Mouse (Mus musculus): ENCODE data around the gene Dnah7b. TPM values are rescaled to one million over a fixed set of nuclear protein-coding genes. Genes with fewer than 3 reads are reported as not detected.
"Not testable (repeated sequence)": the region's sequence is repeated elsewhere in the genome, so short reads cannot be mapped to it uniquely, and the experiment has no call there.

Gene Dnah7b
- total RNA-seq, 4 experiments from 2014 or later: 0.10 to 0.44 (median 0.15) TPM

- DNase-seq (ENCODE audit: low spot score in 2 of 2): not testable (repeated sequence)
Observed at GRCm38 (mm10) chr1:46278911-46279565, 212.9 kb downstream of the Dnah7b start.

DNA sequence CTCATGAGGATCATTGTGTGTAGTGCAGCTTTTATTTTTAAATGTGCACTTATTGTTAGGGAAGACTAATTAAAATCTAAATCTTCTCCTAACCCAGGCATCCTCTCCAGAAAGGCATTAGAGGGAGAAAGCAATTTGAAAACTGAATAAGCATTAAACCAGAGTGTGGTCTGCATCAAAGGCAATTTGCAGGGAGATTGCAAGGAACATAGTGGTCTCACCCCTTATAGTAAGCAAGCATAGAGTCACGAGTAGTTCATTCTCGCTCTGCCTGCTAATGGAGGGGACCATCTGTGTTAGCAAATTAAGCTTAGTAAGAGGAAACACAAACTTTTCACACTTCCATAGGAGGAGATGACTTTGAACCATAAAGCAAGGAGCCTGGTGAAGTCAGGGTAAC lies 228.3 kb downstream of the Dnah7b start:
- DNase-seq (ENCODE audit: low spot score in 2 of 2): not testable (repeated sequence)

DNA sequence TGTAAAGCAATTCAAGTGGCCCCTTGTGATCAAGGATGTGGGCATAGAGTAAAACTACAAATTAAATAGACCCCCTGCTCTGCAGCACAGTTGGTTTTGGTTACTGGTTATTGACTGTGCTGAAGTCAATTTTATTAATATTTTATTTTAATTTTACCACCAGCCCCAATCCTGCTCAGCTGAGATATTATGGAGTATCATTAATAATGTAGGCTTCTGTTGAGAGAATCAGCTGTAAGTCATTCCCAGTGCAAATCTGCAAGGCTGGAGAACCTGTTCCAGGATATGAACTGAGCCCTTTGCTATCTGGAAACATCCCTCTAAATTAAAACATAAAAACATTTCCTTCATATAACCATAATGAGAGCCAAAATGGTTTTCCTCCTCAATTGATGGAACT lies 259.8 kb downstream of the Dnah7b start:
- not testable (repeated sequence) for DNase-seq (ENCODE audit: low spot score in 2 of 2)

DNA sequence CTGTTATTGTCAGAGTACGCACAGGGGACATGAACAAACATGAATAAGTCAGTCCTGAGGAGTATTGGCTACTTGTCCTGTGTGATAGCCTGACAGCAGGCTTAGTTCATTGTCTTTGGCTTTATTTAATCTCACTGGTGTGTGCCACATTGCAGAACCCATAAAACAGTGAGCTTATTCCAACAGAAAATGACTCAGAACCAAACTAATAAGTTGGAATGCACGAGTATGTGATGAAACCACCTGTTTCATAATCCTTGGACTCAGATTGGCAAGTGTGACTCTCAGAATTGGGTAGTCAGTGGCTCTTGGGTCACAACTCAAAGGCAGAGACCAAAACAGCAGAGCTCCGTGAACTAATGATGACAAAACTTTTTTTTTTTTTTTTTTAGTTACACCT lies 279.2 kb downstream of the Dnah7b start:
- DNase-seq (ENCODE audit: low spot score in 2 of 2): not testable (repeated sequence)

- DNase-seq (ENCODE audit: low spot score in 2 of 2): not testable (repeated sequence)
Observed at GRCm38 (mm10) chr1:46380641-46381040, 314.5 kb downstream of the Dnah7b start.

- not testable (repeated sequence) for DNase-seq (ENCODE audit: low spot score in 2 of 2)
Observed at GRCm38 (mm10) chr1:46394681-46395297, 328.7 kb downstream of the Dnah7b start.

DNA sequence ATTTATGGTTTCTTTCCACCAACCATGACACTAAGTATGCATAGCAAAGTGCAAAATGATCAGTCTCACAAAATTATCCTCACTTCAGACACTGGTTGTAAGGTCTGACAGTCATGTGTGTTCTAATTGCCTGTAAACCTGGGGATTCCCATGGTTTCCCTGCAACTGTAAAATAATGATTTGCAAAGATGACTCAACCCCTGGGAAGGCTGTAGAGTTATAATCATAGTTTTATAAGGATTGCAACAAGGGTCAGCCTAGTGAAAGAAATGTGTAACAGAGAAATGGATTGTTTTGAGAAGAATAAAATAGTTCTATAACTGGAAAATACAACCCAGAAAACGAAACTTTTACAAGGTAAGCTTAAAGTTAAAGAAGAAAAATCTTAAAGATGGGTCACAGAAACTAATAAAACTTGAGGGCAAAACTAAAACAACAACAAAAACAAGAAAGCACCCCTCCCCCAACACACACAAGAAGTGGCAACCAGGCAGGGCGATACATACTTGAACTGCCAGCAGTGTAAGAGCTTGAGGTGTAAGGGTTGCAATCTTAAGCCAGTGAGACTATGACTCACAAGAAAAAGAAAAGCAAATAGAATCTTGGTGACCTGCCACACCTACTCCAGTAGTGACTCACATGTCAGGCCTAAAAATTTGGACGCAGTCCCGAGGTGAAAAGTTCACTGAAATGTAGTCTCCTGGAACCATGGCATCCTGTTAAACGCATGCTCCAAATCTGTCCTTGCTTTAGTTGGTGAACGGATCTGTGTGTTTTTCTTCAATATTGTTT lies 342.4 kb downstream of the Dnah7b start:
- no peak for DNase-seq (ENCODE audit: low spot score in 2 of 2)

GRCm38 (mm10) chr1:46414798-46415197 lies 348.7 kb downstream of the Dnah7b start:
- DNase-seq (ENCODE audit: low spot score in 2 of 2): not testable (repeated sequence)

DNA sequence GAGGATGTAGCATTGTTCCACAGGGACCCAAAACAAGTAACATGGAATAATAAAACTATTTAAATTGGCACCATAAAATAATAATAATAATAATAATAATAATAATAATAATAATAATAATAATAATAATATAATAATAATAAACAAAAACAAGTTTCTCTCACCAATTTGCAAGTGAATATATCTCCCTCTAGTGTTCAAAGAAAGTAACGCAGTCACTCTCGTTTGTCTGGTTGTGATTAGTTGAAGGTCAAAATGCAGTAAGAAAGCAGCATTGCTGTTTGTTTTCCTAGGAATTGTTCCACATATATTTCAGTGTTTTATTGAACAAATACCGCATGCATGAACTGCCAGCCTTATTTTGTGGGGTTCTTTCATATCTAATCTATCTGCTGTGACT lies 350.8 kb downstream of the Dnah7b start:
- DNase-seq (ENCODE audit: low spot score in 2 of 2): not testable (repeated sequence)

GRCm38 (mm10) chr1:46418966-46419365 lies 352.9 kb downstream of the Dnah7b start:
- not testable (repeated sequence) for DNase-seq (ENCODE audit: low spot score in 2 of 2)

Other genes starting within 250 kb of the Dnah7b start
- not detected for gene Gm5269, start 176.0 kb upstream of the Dnah7b start, total RNA-seq (2022)
- gene Slc40a1, start 139.8 kb upstream of the Dnah7b start, total RNA-seq (2022): 10 to 100 TPM; 29.1 to 42.4 (median 32.3) TPM